Mouse (Mus musculus): ENCODE measurements around the gene Nol4l. TPM values are rescaled to one million over a fixed set of nuclear protein-coding genes. Genes with fewer than 3 reads are reported as not detected.

The Nol4l gene
- polyA plus RNA-seq, 1 experiment: 10.6 TPM

GRCm38 (mm10) chr2:153491512-153492178 lies 38.1 kb downstream of the Nol4l start:
- no peaks in the 10 kb centered on the region for H3K27me3 ChIP-seq (replicated peaks)
- peaks cover 93% of the 10 kb centered on the region for H3K4me1 ChIP-seq
- no peak for TF ChIP-seq FLI1 (IDR thresholded peaks at IDR 0.05; ENCODE audit: low read length)
- no peak for TF ChIP-seq GATA1 (IDR thresholded peaks at IDR 0.05; ENCODE audit: borderline replicate concordance, low read length)
- no peaks in the 10 kb centered on the region for H3K9me3 ChIP-seq
- peak overlapping the region; percentile 95 for H3K4me3 ChIP-seq (replicated peaks)
- peaks cover 58% of the 10 kb centered on the region for H3K36me3 ChIP-seq (replicated peaks; ENCODE audit: low read length)

- no peak for TF ChIP-seq FLI1 (IDR thresholded peaks at IDR 0.05; ENCODE audit: low read length)
- TF ChIP-seq GATA1 (IDR thresholded peaks at IDR 0.05; ENCODE audit: borderline replicate concordance, low read length): no peak
- Histone ChIP-seq H3K4me1 (peaks cover 93% of the 10 kb centered on the region), H3K9me3 (no peaks in the 10 kb centered on the region), H3K4me3 (replicated peaks) (peak overlapping the region; percentile 95), H3K27me3 (replicated peaks) (no peaks in the 10 kb centered on the region), H3K36me3 (replicated peaks; ENCODE audit: low read length) (peaks cover 55% of the 10 kb centered on the region)
These were observed 38.8 kb downstream of the Nol4l start for GRCm38 (mm10) chr2:153490940-153491339.

- Histone ChIP-seq H3K4me1 (peaks cover 93% of the 10 kb centered on the region), H3K27me3 (replicated peaks) (no peaks in the 10 kb centered on the region), H3K36me3 (replicated peaks; ENCODE audit: low read length) (peaks cover 53% of the 10 kb centered on the region), H3K9me3 (no peaks in the 10 kb centered on the region), H3K4me3 (replicated peaks) (no peak overlapping the region)
- no peak for TF ChIP-seq GATA1 (IDR thresholded peaks at IDR 0.05; ENCODE audit: borderline replicate concordance, low read length)
- no peak for TF ChIP-seq FLI1 (IDR thresholded peaks at IDR 0.05; ENCODE audit: low read length)
These were observed 39.7 kb downstream of the Nol4l start for GRCm38 (mm10) chr2:153490116-153490515.

GRCm38 (mm10) chr2:153484071-153484470 lies 45.7 kb downstream of the Nol4l start:
- H3K4me1 ChIP-seq: peaks cover 99% of the 10 kb centered on the region
- TF ChIP-seq GATA1 (IDR thresholded peaks at IDR 0.05; ENCODE audit: borderline replicate concordance, low read length): no peak
- peaks cover 80% of the 10 kb centered on the region for H3K36me3 ChIP-seq (replicated peaks; ENCODE audit: low read length)
- no peaks in the 10 kb centered on the region for H3K9me3 ChIP-seq
- H3K4me3 ChIP-seq (replicated peaks): peak overlapping the region; percentile 81
- H3K27me3 ChIP-seq (replicated peaks): no peaks in the 10 kb centered on the region

- H3K36me3 ChIP-seq (replicated peaks; ENCODE audit: low read length): peaks cover 82% of the 10 kb centered on the region
These were observed 46.4 kb downstream of the Nol4l start for GRCm38 (mm10) chr2:153483118-153483983.

GRCm38 (mm10) chr2:153481861-153482120 lies 48.0 kb downstream of the Nol4l start:
- no peaks in the 10 kb centered on the region for H3K27me3 ChIP-seq (replicated peaks)
- no peaks in the 10 kb centered on the region for H3K9me3 ChIP-seq
- TF ChIP-seq FLI1 (IDR thresholded peaks at IDR 0.05; ENCODE audit: low read length) (no peak), GATA1 (IDR thresholded peaks at IDR 0.05; ENCODE audit: borderline replicate concordance, low read length) (no peak)
- H3K4me3 ChIP-seq (replicated peaks): peak overlapping the region; percentile 81
- peaks cover 91% of the 10 kb centered on the region for H3K36me3 ChIP-seq (replicated peaks; ENCODE audit: low read length)
- peaks cover 99% of the 10 kb centered on the region for H3K4me1 ChIP-seq

More at GRCm38 (mm10) chr2:153483118-153483983, 46.4 kb downstream of the Nol4l start:
- no peaks in the 10 kb centered on the region for H3K27me3 ChIP-seq (replicated peaks)
- no peaks in the 10 kb centered on the region for H3K9me3 ChIP-seq
- peak overlapping the region; percentile 81 for H3K4me3 ChIP-seq (replicated peaks)
- TF ChIP-seq FLI1 (IDR thresholded peaks at IDR 0.05; ENCODE audit: low read length): no peak
- TF ChIP-seq GATA1 (IDR thresholded peaks at IDR 0.05; ENCODE audit: borderline replicate concordance, low read length): no peak
- peaks cover 99% of the 10 kb centered on the region for H3K4me1 ChIP-seq

GRCm38 (mm10) chr2:153481108-153481860 lies 48.5 kb downstream of the Nol4l start:
- peak overlapping the region; percentile 81 for H3K4me3 ChIP-seq (replicated peaks)
- H3K27me3 ChIP-seq (replicated peaks): no peaks in the 10 kb centered on the region
- TF ChIP-seq GATA1 (IDR thresholded peaks at IDR 0.05; ENCODE audit: borderline replicate concordance, low read length): no peak
- no peak for TF ChIP-seq FLI1 (IDR thresholded peaks at IDR 0.05; ENCODE audit: low read length)
- H3K36me3 ChIP-seq (replicated peaks; ENCODE audit: low read length): peaks cover 92% of the 10 kb centered on the region
- no peaks in the 10 kb centered on the region for H3K9me3 ChIP-seq
- peaks cover 99% of the 10 kb centered on the region for H3K4me1 ChIP-seq

GRCm38 (mm10) chr2:153479486-153479885 lies 50.3 kb downstream of the Nol4l start:
- TF ChIP-seq FLI1 (IDR thresholded peaks at IDR 0.05; ENCODE audit: low read length): no peak
- TF ChIP-seq GATA1 (IDR thresholded peaks at IDR 0.05; ENCODE audit: borderline replicate concordance, low read length): no peak
- H3K9me3 ChIP-seq: no peaks in the 10 kb centered on the region
- peaks cover 99% of the 10 kb centered on the region for H3K4me1 ChIP-seq
- H3K36me3 ChIP-seq (replicated peaks; ENCODE audit: low read length): peaks cover 97% of the 10 kb centered on the region
- peak overlapping the region; percentile 70 for H3K4me3 ChIP-seq (replicated peaks)
- H3K27me3 ChIP-seq (replicated peaks): no peaks in the 10 kb centered on the region

GRCm38 (mm10) chr2:153478583-153478982 lies 51.2 kb downstream of the Nol4l start:
- Histone ChIP-seq H3K4me3 (replicated peaks) (peak overlapping the region; percentile 73), H3K9me3 (no peaks in the 10 kb centered on the region), H3K36me3 (replicated peaks; ENCODE audit: low read length) (peaks cover 97% of the 10 kb centered on the region), H3K4me1 (peaks cover 99% of the 10 kb centered on the region), H3K27me3 (replicated peaks) (no peaks in the 10 kb centered on the region)
- no peak for TF ChIP-seq GATA1 (IDR thresholded peaks at IDR 0.05; ENCODE audit: borderline replicate concordance, low read length)
- no peak for TF ChIP-seq FLI1 (IDR thresholded peaks at IDR 0.05; ENCODE audit: low read length)

All from megakaryocyte, embryonic 14.5 days (primary cell).